Mouse (Mus musculus): ENCODE data around the gene Babam2.

- no peak for TF ChIP-seq CTCF (IDR thresholded peaks at IDR 0.05; ENCODE audit: low read depth)
- TF ChIP-seq EP300 (IDR thresholded peaks at IDR 0.05; ENCODE audit: low read depth): no peak
Observed at GRCm38 (mm10) chr5:32089481-32089880, 392.0 kb downstream of the Babam2 start.

Measured in liver, postnatal 0 days (tissue).